Mouse (Mus musculus) liver, embryonic 14.5 days (tissue): ENCODE measurements at regions not wholly inside any gene's neighbourhood (a gene's known extent, or its start where the extent isn't known, plus 50 kb on each side); places are given as distances from the start of the nearest gene placed in this dataset.

Experiments
- ATAC-seq: fragments of 200-750 bp; cut with Nextera tagmentation; 2 replicates; pipeline ENCODE4 v1.8.0; 2017; ENCODE audit warnings: moderate number of reproducible peaks, mild to moderate bottlenecking, moderate library complexity; ENCODE audit not compliant: insufficient read depth
- DNase-seq, 3 experiments: peaks; one replicate each; pipeline ENCODE4 v3.0.0-alpha.2; 2012 to 2013; ENCODE audit warnings: low read depth in 3 of 3, low spot score in 3 of 3
- H3K27ac ChIP-seq: fragments of 300-500 bp; sonication (generic); 2 replicates; pipeline ENCODE4 v1.5.1; 2014; ENCODE audit warnings: moderate library complexity, mild to moderate bottlenecking, control low read depth, inconsistent platforms
- H3K27me3 ChIP-seq: fragments of 300-500 bp; sonication (generic); 2 replicates; pipeline ENCODE4 v1.6.1; 2014; ENCODE audit warnings: mild to moderate bottlenecking, low read length, moderate library complexity; ENCODE audit not compliant: control insufficient read depth, insufficient read depth
- H3K36me3 ChIP-seq: fragments of 300-500 bp; sonication (generic); replicated peaks from 2 replicates; pipeline ENCODE4 v1.6.1; 2014; ENCODE audit warnings: low read depth; ENCODE audit not compliant: control insufficient read depth, insufficient read depth
- H3K4me1 ChIP-seq, 2 experiments: fragments of 200-500 bp in 1 of 2; fragments of 300-500 bp in 1 of 2; sonication (generic) in 1 of 2; replicated peaks; 2 replicates each; pipeline ENCODE4 v1.6.1; 2012 to 2014; ENCODE audit warnings: antibody characterized with exemption in 1 of 2, inconsistent platforms in 1 of 2, low read length in 1 of 2; ENCODE audit not compliant: control insufficient read depth in 2 of 2, insufficient read depth in 2 of 2
- H3K4me2 ChIP-seq: fragments of 300-500 bp; sonication (generic); 2 replicates; pipeline ENCODE4 v1.6.1; 2014; ENCODE audit warnings: low read depth, mild to moderate bottlenecking, control low read depth, moderate library complexity
- H3K4me3 ChIP-seq, 2 experiments: fragments of 200-500 bp in 1 of 2; fragments of 300-500 bp in 1 of 2; sonication (generic) in 1 of 2; 2 replicates each; pipeline ENCODE4 v1.5.1; 2012 to 2014; ENCODE audit warnings: low read depth in 2 of 2, low read length in 2 of 2, mild to moderate bottlenecking in 2 of 2, control low read depth in 1 of 2, inconsistent platforms in 1 of 2, moderate library complexity in 1 of 2; ENCODE audit not compliant: insufficient read depth in 1 of 2
- H3K9ac ChIP-seq: fragments of 300-500 bp; sonication (generic); replicated peaks from 2 replicates; pipeline ENCODE4 v1.6.1; 2014; ENCODE audit warnings: mild to moderate bottlenecking, control low read depth, moderate library complexity
- H3K9me3 ChIP-seq: fragments of 300-500 bp; sonication (generic); 2 replicates; pipeline ENCODE4 v1.6.1; 2016; ENCODE audit warnings: low read length, mixed read lengths; ENCODE audit not compliant: control insufficient read depth
- CTCF ChIP-seq: IDR thresholded peaks from 2 replicates; pipeline ENCODE4 v1.5.1; 2016; ENCODE audit warnings: antibody characterized with exemption, low read depth, control low read depth
- EP300 ChIP-seq: IDR thresholded peaks from 2 replicates; pipeline ENCODE4 v1.6.1; 2016; ENCODE audit warnings: antibody characterized with exemption, low read depth
- WGBS: fragments of 180-500 bp; shearing (Covaris S2); extraction: QIAGEN DNeasy Blood & Tissue Kit; methylation state at CpG from one replicate; pipeline ENCODE4 v1.1.7; 2014; ENCODE audit not compliant: insufficient replicate concordance; 5-methylcytosine and 5-hydroxymethylcytosine counted together

DNA sequence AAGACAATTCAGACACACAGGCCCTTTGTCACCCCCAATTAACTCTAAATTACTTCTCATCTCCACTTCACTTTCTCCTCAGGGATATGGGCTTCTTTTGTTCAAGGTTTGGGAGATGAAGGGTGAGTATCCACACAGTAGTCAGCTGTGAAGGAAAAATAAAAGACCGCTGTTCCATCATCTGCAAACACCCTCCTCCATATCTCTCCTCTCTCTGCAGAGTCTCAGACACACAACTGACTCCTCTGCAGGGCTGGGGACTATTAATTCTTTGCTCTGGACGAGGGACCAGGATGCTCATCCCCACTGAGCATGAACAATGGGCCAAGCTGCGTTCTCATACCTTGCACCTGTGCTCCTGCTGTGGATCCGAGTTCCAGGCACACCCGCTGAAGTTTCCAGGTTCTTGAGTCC lies 249.3 kb downstream of the Pdcd6ip start:
- Histone ChIP-seq H3K9me3 (no peaks in the 10 kb centered on the region), H3K4me1 (no peaks in the 10 kb centered on the region), H3K27me3 (no peaks in the 10 kb centered on the region), H3K4me2 (no peak overlapping the region), H3K27ac (no peak overlapping the region), H3K4me3 (no peak overlapping the region), H3K36me3 (no peaks in the 10 kb centered on the region), H3K9ac (no peak overlapping the region)
- WGBS: 26% methylated on average over 5 of the region's 5 CpGs
- DNase-seq (no peak), ATAC-seq (no peak)
- TF ChIP-seq CTCF: no peak
- TF ChIP-seq EP300: no peak

DNA sequence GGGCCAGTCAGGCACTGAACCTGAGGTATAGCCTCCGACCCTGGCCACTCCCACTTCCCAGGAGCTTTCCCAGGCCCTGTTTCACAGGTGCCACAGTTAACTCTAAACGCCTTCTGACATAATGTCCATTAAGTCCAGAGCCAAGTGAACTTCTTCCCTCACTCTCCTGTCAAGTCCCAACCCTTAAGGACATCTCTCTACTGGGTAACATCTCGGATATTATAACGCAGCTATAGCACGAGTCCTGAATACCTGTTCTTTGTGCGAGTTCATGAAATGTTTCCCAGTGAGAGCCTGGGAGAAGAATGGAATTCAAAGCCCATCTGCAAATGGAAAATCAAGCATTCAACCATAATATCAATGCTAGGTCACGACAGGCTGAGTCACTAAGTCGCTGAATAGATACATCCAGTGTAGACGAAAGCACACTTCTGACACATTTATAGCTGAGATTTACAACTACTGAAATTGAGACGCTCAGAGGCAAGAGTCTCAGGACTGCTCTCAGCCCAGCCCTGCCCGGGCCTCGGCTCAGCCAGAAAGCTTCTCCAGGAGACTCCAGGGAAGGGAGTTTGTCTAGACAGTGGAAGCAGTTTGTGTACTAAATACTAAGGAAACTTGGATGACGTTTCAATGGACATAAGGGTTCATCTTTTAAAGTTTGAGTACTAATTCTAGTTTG lies 250.7 kb downstream of the Pdcd6ip start:
- WGBS: 63% methylated on average over 13 of the region's 13 CpGs
- ATAC-seq (no peak), DNase-seq (no peak)
- Histone ChIP-seq H3K27me3 (no peaks in the 10 kb centered on the region), H3K27ac (no peak overlapping the region), H3K9ac (no peak overlapping the region), H3K4me2 (no peak overlapping the region), H3K36me3 (no peaks in the 10 kb centered on the region), H3K4me1 (no peaks in the 10 kb centered on the region), H3K4me3 (no peak overlapping the region), H3K9me3 (no peaks in the 10 kb centered on the region)
- no peak for TF ChIP-seq EP300

- Histone ChIP-seq H3K9ac (no peak overlapping the region), H3K27ac (no peak overlapping the region), H3K4me1 (no peaks in the 10 kb centered on the region), H3K4me2 (no peak overlapping the region), H3K4me3 (no peak overlapping the region), H3K9me3 (no peaks in the 10 kb centered on the region), H3K36me3 (no peaks in the 10 kb centered on the region), H3K27me3 (no peaks in the 10 kb centered on the region)
- no peak for ATAC-seq
- no peak for DNase-seq
- no peak for TF ChIP-seq CTCF
- no peak for TF ChIP-seq EP300
- WGBS: 60% methylated on average over 5 of the region's 5 CpGs
Measured at GRCm38 (mm10) chr9:113455577-113455976, 252.5 kb downstream of the Pdcd6ip start.

GRCm38 (mm10) chr9:113453231-113453630 lies 254.8 kb downstream of the Pdcd6ip start:
- Histone ChIP-seq H3K9ac (no peak overlapping the region), H3K27me3 (no peaks in the 10 kb centered on the region), H3K27ac (no peak overlapping the region), H3K36me3 (no peaks in the 10 kb centered on the region), H3K4me1 (no peaks in the 10 kb centered on the region), H3K4me3 (no peak overlapping the region), H3K4me2 (no peak overlapping the region), H3K9me3 (no peaks in the 10 kb centered on the region)
- ATAC-seq: no peak
- DNase-seq: no peak
- TF ChIP-seq EP300: no peak
- TF ChIP-seq CTCF: no peak
- WGBS: 54% methylated on average over 3 of the region's 3 CpGs

- Histone ChIP-seq H3K9me3 (no peaks in the 10 kb centered on the region), H3K4me3 (peak overlapping the region in 1 of 2 experiments; percentile 48; a peak in 2 of 4 replicates), H3K36me3 (no peaks in the 10 kb centered on the region), H3K4me1 (no peaks in the 10 kb centered on the region), H3K27me3 (no peaks in the 10 kb centered on the region), H3K4me2 (peak overlapping the region; percentile 40; the same call in 1 of the 2 replicates), H3K27ac (no peak overlapping the region), H3K9ac (no peak overlapping the region)
- ATAC-seq: no peak
- WGBS: 6% methylated on average over 21 of the region's 21 CpGs
- TF ChIP-seq CTCF (peak; percentile 81), EP300 (no peak)
- DNase-seq: peak in 2 of 3 experiments; percentile 3 to 7
Measured at GRCm38 (mm10) chr9:113441770-113442411, 266.2 kb downstream of the Pdcd6ip start.
